Mouse (Mus musculus) right cerebral cortex, postnatal 25 days (tissue): ENCODE measurements around the gene Naa80.
"Not testable (repeated sequence)": the region's sequence is repeated elsewhere in the genome, so short reads cannot be mapped to it uniquely, and the experiment has no call there.

Experiments
- DNase-seq: peaks from one replicate; pipeline ENCODE4 v3.0.0; 2022

Gene Naa80

GRCm38 (mm10) chr9:107551117-107551889, 27.4 kb upstream of the Naa80 start, which contains the start of gene Rassf1:
Gene Rassf1 (plus strand): TSS chr9:107551555.
- no peak for DNase-seq

GRCm38 (mm10) chr9:107551890-107552355, 26.8 kb upstream of the Naa80 start:
- no peak for DNase-seq

GRCm38 (mm10) chr9:107552690-107553393, 25.8 kb upstream of the Naa80 start:
- no peak for DNase-seq

GRCm38 (mm10) chr9:107553541-107554318, 25.0 kb upstream of the Naa80 start:
- DNase-seq, result no peak

GRCm38 (mm10) chr9:107554319-107554825, 24.3 kb upstream of the Naa80 start:
- peak; percentile 95 for DNase-seq

GRCm38 (mm10) chr9:107555031-107555457, 23.6 kb upstream of the Naa80 start:
- no peak for DNase-seq

GRCm38 (mm10) chr9:107555701-107556100, 23.0 kb upstream of the Naa80 start:
- no peak for DNase-seq

GRCm38 (mm10) chr9:107556346-107556745, 22.3 kb upstream of the Naa80 start:
- no peak for DNase-seq

- DNase-seq, result peak; percentile 96
Measured at GRCm38 (mm10) chr9:107563029-107563581, 15.6 kb upstream of the Naa80 start, which contains the start of gene Tusc2. Gene Tusc2 (plus strand): TSS chr9:107563255.

- DNase-seq, result not testable (repeated sequence)
Measured at GRCm38 (mm10) chr9:107565556-107565955, 13.1 kb upstream of the Naa80 start.

- peak; percentile 64 for DNase-seq
Measured at GRCm38 (mm10) chr9:107566041-107566709, 12.5 kb upstream of the Naa80 start.

GRCm38 (mm10) chr9:107566855-107567254, 11.8 kb upstream of the Naa80 start:
- DNase-seq, result no peak

GRCm38 (mm10) chr9:107567702-107568319, 10.9 kb upstream of the Naa80 start, which contains the start of gene Hyal2:
Gene Hyal2 (plus strand): TSS chr9:107567945.
- no peak for DNase-seq

- DNase-seq, result peak; percentile 81
Measured at GRCm38 (mm10) chr9:107568331-107569261, 10.1 kb upstream of the Naa80 start.

- no peak for DNase-seq
Measured at GRCm38 (mm10) chr9:107569270-107569669, 9.4 kb upstream of the Naa80 start.

GRCm38 (mm10) chr9:107570016-107570415, 8.7 kb upstream of the Naa80 start:
- DNase-seq, result no peak

GRCm38 (mm10) chr9:107570845-107571244, 7.8 kb upstream of the Naa80 start:
- DNase-seq, result no peak

- DNase-seq, result no peak
Measured at GRCm38 (mm10) chr9:107571534-107572326, 7.0 kb upstream of the Naa80 start.

GRCm38 (mm10) chr9:107572327-107572662, 6.4 kb upstream of the Naa80 start:
- DNase-seq, result no peak
